Mouse (Mus musculus) megakaryocyte-erythroid progenitor cell, adult 5-6 weeks (primary cell): ENCODE data around the gene Rassf8. TPM values are rescaled to one million over a fixed set of nuclear protein-coding genes. Genes with fewer than 3 reads are reported as not detected.

Source experiments
- ATAC-seq: replicated peaks from 2 replicates; pipeline ENCODE4 v1.8.0; 2016; ENCODE audit warnings: mild to moderate bottlenecking, inconsistent platforms; ENCODE audit not compliant: severe bottlenecking, poor library complexity, low FRiP score, low TSS enrichment
- total RNA-seq, 2 experiments: library from RNA; stranded (forward) in 1 of 2; stranded (reverse) in 1 of 2; fragments of 200-1000, 215-1000 nt in 1 of 2; fragments of >200 nt in 1 of 2; fragmentation: Nextera tagmentation in 1 of 2; gene quantifications; 2 replicates each; pipeline ENCODE4 v1.2.3; 2014 to 2017

Gene Rassf8
- total RNA-seq, 2 experiments from 2014 or later, result 1.0 to 2.8 TPM

- no peak for ATAC-seq
Observed at GRCm38 (mm10) chr6:145853356-145854079, 107.0 kb downstream of the Rassf8 start.

GRCm38 (mm10) chr6:145854756-145855155 is 108.2 kb downstream of the Rassf8 start:
- ATAC-seq, result no peak

- peak; percentile 81 for ATAC-seq
Observed at GRCm38 (mm10) chr6:145855720-145856551, 109.4 kb downstream of the Rassf8 start.

DNA sequence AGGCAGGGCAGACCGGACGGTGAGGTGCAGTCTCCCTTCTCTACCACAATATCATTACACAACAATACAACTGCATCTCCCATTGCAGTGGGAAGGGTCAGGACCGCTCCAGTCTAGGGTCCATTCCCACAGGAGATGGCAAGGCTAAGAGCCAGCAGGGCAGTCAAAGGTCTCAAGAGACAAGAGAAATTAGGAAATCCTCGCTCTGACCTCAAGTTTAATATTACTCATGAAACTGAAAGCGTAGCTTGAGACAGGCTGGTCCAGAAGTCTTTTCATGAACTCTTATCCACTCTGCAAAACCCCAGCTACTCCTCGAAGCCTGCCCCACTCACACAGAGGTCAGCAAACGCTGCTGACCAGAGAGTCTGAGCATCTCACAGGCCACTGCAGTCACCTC is 110.9 kb downstream of the Rassf8 start:
- ATAC-seq, result no peak

DNA sequence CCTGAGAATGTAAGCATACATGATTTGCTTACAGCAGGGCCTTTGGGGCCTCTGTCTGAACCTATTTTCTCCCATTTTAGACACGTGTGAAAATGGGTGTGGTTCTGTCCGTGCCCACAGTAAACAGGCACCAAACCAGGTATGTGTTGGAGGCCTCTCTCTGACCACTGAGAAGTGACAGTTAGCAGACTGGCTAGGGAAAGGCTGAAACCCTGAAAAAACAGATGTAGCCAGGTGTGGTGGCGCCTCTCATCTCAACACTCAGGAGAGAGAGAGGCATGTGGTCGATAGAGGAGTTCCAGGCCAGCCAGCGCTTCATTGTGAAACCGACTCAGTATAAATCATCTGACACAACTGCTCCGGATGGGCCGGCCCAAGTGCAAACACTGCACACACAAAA is 111.9 kb downstream of the Rassf8 start:
- ATAC-seq, result no peak

DNA sequence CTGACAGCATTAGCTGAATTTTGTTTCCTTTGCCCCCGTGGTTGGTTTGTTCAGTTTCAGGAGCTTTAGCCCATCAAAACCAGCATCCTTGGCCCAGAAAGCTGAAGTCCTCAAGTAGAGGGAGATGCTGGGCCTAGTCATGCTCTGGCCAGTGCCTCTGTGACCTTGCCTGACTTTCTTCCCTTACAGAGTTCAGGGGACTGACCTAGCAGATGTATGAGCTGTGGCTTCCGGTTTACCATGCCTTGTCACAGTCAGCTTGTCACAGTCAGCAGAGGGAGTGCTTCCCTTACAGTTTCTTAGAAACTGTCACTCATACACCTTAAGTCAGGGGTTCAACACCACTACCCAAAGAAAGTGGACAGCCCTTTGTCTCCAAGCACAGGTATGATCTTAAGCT is 113.8 kb downstream of the Rassf8 start:
- no peak for ATAC-seq

- no peak for ATAC-seq
Observed at GRCm38 (mm10) chr6:145861462-145862227, 115.1 kb downstream of the Rassf8 start.

DNA sequence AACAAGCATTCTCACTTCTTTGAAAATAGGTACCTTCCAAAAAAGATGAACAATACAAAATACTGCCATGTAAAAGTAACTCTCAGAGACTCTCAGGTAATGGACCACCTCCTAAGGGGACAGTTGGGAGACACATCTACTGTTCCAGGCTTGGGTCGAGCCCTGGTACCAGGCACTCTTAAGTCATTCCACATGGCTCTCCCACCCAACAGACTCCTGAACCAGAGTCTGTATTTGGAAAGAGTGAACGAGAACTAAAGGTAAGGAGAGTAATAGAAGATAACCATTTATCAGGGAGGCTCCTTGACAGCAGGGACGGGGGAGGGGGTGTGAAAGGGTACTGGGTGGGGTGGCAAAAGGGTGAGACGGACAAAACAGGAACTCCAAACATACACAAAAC is 115.8 kb downstream of the Rassf8 start:
- no peak for ATAC-seq

DNA sequence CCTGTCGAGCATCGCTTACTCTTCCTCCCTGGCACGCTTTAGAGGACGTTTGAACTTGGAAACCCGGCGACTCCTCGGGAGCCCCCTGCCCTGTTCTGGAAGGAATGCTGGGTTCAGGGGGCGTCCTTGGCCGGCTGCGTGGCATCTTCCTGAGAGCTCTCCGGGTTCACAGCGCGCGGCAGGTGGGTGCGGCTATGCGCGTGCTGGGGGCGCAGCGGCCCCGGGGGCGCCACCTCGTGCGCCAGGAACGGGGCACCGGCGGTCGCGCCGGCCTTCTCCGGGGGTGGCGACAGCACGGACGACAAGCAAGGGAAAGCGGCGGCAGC is 116.2 kb downstream of the Rassf8 start:
- ATAC-seq, result no peak

DNA sequence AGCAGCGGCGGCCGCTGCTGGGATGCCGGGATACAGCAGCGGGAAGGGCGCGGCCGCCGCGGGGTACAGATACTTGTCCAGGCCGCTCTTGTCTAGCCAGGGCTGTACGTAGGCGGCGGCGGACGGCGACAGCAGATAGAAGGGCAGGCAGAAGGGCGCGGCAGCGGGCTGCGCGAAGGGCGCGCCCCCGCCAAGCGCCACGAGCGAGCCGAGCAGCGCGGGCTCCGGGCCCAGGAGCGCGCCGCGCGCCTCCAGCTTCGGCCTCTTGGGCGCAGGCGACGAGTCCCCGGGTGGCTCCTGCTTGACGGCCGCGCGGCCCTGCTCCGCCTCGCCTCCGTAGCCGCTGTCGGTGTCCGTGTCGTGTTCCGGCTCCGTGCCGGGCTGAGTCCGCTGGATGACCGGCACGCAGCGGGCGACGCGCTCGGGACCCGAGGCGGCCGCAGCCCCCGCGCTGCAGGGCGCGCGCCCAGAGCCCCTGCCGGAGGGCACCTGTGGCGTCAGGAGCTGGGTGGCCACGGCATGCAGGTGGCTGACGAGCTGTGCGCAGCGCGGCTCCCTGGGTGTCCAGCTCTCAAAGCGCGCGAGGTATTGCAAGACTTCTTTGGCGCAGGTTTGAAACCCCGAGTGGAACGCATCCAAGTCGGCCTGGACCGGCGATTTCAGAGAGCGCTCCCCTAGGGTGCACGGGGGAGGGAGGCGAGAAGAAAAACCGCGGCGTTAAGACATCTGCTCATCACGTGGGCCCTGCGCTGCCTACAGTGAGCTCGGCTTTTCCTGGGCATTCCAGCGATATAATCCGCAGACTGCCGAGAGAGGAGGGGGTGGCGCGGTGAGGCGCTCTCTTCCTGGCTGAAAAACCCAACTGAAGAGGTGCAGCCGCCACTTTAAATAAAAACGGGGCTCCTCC is 116.8 kb downstream of the Rassf8 start:
- peak; percentile 87 for ATAC-seq

GRCm38 (mm10) chr6:145864171-145864570 is 117.6 kb downstream of the Rassf8 start:
- ATAC-seq, result no peak

DNA sequence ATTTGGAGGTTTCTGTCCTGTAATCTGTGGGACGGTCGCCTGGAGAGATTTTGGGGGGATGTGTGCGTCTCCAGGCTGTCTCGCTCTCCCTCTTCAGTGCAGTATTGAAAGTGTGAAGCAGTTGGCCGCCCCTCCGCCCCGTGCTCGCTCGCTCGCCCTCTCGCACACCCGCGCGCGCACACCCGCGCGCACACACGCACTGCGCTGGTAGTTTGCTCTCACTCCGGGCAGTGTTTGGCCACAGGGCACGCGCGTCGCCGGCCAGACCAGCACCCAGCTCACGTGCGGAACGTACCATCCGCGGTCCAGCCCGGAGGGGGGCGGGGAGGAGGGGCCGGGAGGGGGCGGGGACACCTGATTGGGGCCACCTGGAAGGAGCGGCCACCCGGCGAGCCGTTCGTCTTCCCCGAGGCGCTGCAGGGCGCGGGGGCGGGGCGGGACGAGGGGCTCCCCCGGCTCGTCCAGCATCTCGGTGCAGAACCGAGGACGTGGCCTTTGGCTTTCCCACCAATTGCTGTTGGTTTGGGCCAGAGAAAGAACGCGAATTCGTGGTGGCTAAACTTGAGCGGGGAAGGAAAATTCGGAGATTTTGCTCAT is 118.8 kb downstream of the Rassf8 start, which contains the start of gene Bhlhe41:
Gene Bhlhe41, minus strand, starts transcription at position 270 of the 597 bp plus-strand sequence.
- ATAC-seq, result no peak

DNA sequence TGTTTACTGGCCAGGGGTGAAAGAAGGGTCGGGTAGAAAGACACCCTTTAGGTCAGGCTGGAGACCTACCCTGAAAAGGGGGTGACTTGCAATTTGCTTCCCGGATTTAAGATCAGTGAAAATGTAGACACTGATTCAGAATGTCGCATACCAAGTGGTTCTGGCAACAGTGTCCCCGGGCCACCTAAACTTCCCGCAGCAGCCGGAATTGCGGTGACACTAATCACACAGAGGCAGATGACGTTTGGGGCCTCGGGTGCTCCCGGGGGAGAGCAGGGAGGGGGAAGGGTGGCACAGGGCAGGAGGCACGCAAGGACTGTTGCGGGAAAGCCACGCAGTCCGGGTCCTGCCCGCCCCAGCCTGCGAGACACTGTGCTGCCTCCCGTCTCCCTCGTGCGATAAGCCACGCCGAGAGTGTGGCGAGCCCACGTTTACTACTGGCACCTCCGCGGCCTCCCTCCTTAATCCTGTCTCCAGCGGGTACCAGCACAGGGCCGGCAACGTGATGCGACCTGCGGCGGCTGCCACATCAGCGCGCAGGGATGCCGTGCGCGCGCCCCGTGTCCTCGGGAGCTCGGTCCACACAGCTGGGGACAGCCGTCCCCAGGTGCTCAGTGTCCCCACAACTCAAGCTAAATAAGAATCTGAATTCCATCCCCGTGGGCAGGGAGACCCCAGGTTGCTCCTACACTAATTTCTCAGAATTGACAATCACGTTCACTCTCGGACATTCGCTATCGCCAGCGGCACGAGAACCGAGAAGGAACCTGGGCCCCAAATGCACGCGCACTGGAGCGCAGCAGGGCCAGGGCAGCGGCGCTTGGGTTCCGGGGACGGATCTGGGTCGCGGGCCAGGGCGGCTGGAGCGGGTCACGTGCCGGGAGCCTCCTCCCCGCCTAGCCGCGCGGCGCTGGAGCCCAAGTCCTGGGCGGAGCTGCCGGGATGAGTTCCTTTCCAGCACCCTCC is 119.6 kb downstream of the Rassf8 start:
- peak; percentile 16; the same call in 1 of the 2 replicates for ATAC-seq

GRCm38 (mm10) chr6:145867111-145867510 is 120.6 kb downstream of the Rassf8 start:
- ATAC-seq, result no peak
